Mouse (Mus musculus): ENCODE data around the gene Zfp276.
"Not testable (repeated sequence)": the region's sequence is repeated elsewhere in the genome, so short reads cannot be mapped to it uniquely, and the experiment has no call there.

Gene Zfp276

DNA sequence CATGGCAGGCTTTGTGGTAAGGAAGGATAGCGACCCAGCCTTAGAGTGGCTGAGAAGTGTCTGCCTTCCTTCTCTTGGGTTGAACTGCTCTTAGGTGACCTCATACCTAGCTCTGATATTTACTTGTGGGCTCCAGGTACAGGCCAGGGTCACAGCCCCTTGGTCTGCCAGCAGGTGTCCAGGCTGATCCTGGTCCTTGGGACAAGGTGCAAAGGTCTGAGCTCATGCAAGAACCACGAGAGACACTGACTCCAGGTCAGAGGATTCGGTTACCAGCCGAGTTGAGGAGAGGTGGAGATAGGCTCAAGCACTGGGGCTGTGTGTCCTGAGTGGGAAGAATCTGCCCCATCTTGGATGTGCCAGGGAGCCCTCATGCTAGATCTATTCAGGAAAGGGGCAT is 9.6 kb upstream of the Zfp276 start:
- no peak for DNase-seq (ENCODE audit: low spot score)

DNA sequence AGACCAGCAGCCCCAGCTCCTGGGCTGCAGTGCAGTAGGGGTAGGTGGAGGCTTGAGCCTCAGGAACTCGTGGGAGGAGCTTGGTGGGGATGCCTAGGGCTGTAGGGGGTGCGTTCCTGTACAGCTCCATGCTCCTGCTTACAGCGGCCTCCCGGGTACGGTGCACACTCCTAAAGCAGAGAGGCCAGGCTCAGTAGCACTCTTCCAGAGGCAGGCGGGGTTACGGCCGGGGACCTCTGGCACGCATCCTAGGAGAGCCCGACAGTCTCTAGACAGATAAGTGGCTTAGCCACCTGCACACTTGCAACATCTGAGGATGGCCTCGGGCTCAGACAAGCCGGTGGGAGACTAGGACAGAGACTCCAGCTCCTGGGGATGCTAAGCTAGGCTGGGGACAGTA is 8.5 kb upstream of the Zfp276 start:
- no peak for DNase-seq (ENCODE audit: low spot score)

DNA sequence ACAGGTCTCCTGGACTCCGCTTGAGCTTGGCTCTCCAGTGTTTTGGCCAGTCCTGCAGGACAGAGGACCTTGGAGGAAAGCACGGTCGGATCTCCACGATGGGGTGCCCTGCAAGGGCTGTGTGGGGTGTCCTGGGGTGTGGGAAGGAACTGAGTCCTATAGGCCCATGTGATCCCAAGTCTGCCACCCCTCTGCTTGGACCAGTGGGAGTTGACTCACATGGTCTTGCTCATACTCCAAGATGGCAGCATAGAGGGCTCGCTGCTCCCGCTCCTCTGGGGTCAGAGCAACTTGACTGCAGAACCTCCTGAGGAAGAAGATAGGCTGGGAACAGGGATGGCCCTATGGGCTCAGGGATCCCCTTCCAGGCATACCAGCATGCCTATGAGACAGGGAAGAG is 6.2 kb upstream of the Zfp276 start:
- DNase-seq (ENCODE audit: low spot score) = no peak

DNA sequence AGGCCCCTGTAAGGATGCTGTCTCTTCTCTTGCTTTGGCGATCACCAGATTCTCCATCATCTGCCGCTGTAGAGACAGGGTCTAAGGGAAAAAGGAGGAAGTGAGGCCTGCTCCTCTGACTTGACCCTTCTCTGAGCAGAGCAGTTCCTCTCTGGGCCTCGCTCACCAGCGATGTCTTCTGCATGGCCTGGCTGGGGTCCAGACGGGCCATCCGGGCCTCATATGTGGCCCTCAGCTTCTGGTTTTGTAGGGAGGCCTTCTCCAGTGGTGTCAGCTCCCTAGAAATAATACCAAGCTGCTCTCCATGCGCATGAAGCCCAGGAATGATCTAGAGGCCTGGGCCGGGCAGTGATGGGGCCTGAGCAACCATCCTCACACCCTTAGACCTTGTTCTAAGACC is 5.4 kb upstream of the Zfp276 start:
- no peak for DNase-seq (ENCODE audit: low spot score)

DNA sequence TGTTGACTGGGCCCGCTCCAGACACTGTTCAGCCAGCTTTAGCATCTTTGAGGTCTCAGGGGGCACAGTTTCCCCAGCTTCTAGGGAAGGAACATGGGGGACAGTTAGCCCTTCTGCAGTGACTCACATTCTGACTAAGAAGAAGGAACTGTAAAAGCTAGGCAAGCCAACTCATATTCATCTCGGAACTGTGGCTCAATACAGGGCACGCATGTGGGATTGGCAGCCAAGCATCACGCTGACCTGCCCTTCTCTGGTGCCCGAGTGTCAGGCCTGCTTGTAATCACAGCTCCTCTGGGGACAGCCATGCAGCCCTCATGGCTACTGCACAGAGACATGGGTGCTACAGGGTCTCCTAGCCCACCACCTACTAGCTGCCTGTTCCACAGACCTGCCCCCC is 3.1 kb upstream of the Zfp276 start:
- DNase-seq (ENCODE audit: low spot score) = no peak

DNA sequence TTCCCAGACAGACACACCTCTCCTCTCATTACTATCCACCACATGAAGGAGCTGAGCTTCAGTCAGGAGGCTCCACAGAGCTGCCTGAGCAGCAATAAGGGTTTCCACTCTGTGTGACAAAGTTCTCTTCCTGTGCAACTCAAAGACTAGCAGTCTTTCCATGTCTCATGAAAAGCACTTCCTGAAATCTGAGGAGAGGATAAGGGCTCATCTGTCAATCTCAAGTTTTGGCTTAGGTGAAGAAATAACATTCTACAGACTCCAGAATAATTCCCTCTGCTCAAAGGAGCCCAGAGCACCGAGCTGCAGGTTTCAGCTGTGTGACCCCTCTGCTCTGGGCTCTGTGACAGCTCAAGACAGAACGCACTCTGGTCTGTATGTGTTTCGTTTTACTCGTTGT is 1.1 kb upstream of the Zfp276 start:
- no peak for DNase-seq (ENCODE audit: low spot score)

DNA sequence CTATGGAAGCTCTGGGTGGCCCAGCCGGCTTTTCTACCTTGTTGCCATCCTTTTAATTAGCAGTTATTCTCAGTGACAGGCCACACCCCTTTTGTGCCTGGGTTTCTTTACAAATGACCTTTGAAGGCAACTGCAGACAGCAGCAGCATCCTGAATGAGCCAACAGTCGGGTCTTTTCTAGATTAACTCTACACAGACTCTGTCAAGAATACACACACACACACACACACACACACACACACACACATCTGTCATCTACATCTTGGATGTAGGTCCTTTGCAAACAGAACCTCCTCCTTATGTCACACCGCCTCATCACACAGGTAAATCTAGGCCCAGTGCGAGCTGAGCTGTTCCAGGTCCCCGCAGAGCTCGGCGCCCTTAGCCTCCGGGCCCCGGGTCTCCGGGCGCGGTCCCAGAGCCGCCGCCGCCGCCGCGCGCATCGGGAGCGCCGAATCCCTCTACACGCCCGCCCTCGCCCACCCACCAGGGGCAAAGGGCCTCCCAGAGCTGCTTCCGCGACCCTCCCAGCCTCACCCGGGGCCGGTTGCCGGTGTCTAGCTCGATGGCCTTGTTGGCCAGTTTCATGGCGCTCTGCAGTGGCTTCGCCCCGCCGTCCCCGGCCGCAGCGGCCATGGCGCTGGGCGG is 420 bp upstream of the Zfp276 start:
- DNase-seq (ENCODE audit: low spot score) = no peak

DNA sequence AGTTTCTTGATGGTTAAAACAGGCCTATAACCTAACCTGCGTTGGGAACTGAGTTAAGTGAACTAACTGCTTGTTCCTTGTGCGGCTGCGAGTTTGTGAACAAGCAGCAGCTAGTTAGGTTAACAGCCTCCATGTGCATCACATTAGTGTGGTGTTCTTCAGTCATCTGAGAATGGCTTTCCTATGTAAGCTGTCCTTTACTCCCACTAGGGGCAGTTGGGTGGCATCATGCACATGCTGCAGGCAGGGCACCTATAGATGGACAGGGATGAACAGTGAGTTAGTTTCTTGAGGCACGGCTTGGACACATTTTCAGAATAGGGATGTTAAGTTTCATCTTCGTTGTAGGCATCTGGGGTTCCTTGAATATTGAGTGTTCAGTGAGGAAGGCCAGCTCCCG is 1.2 kb downstream of the Zfp276 start:
- DNase-seq (ENCODE audit: low spot score) = no peak

DNA sequence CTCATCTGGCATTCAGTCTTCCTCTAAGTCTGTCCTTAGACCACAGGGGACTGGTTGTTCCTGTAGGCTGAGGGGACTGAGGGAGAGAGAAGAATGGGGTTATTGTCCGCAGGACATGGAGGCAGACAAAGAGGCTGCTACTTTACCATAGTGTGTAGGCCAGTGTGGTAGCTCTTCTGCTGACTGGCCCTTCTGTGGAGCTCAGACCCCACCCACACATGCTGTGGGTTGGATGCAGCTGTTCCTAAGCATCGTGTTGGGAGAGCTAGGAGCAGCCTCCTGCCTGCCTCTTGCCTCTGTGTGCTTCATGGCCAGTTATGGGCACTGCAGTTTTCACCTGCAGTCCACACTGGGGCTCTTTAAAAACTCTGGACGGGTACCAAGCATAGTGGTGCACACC is 3.1 kb downstream of the Zfp276 start:
- no peak for DNase-seq (ENCODE audit: low spot score)

DNA sequence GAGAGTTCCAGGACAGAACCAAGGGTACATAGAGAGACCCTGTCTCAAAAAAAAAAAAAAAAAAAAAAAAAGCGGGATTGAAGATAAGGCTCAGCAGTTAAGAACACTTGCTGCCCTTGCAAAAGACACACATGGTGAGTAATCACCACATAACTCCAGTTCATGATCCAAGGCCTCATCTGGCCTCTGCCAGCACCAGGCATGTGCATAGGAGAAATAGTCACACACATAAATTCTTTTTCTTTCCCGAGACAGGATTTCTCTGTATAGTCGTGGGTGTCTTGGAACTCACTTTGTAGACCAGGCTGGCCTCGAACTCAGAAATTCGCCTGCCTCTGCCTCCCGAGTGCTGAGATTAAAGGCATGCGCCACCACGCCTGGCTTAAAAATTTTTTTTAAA is 3.6 kb downstream of the Zfp276 start:
- DNase-seq (ENCODE audit: low spot score) = not testable (repeated sequence)

DNA sequence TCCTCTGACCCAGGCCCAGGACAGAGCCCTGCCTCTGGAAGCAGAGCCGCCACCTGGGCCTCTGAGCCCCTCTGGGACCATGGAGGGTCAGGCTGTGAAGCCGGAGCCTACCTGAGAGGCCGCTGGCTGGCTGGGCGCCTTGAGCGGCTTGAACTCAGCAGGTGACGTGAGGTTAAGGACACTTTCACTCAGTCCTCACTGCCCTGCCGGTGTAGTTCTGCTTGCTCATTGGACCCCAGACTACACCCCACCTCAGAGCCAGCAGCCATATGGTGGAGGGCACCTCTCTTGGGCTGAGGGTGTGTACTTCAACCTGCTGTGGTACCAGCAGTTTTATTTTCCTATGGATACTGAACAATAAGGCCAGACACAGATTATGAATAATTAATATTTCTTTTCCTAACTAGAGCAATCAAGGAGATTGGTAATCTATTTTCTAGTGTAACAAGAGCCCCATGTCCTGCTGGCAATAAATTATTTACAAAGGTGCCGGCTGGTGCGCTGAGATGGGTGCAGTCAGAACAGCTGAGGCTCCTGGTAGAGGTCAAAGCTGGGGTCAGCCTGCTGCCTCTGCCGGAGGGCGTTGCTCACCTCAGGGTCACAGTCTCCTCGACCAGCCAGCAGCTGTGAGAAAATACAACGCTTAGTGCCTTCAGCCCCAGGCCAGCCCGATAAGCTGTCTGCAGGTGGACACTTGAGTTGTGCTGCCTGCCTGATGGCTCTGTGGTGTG is 14.1 kb downstream of the Zfp276 start:
- DNase-seq (ENCODE audit: low spot score) = no peak

DNA sequence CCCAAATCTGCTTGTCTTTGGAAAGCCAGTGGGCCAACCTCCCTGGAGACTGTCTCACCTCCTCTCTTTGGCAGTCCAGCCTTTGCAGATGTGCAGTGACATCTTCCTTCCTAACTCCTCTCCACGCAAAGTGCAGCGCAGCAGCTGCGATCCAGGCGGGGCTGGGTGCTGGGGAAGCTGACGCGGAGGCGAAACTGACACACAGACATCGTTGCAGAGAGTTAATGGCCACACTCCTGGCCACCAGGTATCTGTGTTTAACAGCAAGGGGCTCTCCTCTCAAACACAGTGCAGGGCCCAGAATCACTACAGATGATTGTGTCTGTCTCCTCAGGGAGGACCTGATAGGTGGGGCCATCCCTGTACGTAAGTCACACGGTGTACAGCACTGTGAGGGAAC is 17.2 kb downstream of the Zfp276 start:
- no peak for DNase-seq (ENCODE audit: low spot score)

DNA sequence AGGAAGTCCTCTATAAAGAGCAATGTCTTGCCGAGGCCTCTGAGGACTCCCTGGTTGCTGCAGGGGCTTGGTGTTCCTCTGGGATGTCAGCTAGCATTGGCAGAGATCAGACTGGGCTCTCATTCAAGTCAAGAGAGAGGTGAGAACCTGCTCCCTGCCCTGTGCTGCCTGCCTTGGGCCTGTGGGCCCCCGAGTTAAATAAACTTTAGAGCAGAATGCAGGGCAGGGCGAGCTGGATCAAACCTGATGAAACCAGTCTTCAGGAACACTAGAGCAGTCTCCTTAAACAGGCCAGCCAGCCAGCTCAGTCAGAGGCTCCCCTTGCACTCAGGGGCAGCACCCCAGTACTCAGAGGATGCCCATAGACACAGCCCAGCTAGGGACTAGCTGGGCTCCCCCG is 17.9 kb downstream of the Zfp276 start:
- no peak for DNase-seq (ENCODE audit: low spot score)

DNA sequence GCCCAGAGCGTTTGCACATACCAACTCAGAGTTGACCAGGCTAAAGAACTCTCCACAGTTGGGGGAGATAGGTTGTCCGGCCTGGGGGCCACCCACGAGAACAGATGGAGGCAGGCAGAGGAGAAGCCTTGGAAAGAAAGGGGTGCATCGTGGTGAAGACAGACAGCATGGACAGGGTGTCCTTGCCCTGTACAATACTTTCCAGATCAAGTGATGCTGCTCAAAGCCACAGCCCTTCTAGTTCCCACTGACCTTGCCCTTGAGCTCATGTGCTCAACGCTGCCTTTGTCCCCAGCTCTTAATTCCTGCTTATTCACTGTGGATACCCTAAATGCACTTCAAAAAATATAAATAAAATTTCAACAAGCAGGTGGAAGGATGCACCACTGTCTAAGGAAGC is 20.5 kb downstream of the Zfp276 start:
- no peak for DNase-seq (ENCODE audit: low spot score)

DNA sequence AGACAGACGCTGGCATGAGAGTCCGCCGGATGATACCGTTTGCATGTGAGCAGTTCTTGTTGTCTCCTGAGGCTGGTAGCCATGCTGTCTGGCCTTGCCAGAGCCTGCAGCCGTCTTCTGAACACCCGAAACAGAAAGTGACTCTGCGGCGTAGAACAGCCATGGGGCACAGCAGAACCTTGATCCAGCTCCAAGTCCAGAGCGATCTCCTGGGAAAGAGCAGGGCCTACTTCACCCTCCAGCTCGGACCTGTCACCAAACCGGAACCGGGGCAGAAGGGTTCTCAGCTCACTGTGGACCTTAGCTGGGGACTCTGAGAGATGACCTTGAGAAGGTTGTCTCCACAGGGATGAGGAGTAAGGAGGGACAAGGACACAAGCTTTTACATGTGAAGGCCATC is 21.1 kb downstream of the Zfp276 start:
- no peak for DNase-seq (ENCODE audit: low spot score)

DNA sequence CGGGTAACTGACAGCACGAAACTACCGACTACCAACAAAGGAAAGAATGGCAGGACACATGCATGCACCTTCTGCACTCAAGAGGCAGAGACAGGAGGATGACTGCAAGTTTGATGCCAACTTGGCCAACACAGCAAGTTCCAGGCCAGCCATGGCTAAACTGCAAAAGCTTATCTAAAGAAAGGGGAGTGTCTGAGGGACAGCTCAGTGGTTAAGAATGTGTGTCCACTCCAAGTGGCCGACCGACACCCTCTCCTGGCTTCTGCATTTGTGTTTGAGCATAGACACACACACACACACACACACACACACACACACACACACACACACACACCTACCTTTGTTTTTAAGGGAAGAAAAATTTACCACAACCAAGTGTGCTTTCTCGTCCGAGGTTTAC is 24.4 kb downstream of the Zfp276 start:
- DNase-seq (ENCODE audit: low spot score) = no peak

DNA sequence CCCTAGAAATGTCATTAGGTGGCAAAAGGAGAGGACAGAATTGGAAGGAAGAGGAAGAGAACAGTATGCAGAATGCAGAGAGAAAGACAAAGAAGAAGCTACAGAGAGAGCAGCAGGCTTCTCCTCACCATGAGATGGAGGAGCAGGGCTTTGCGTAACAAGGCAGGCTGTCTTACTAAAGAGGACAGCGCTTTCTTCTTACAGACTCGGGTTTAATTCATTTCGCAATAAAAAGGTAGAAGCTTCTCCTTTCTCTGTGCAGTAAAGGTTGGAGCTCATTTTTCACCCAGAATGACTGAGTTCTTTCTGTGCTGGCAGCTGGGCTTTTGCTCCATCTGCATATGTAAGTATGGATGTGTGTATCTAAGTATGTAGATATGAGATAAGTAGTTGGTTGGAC is 25.8 kb downstream of the Zfp276 start:
- DNase-seq (ENCODE audit: low spot score) = no peak

DNA sequence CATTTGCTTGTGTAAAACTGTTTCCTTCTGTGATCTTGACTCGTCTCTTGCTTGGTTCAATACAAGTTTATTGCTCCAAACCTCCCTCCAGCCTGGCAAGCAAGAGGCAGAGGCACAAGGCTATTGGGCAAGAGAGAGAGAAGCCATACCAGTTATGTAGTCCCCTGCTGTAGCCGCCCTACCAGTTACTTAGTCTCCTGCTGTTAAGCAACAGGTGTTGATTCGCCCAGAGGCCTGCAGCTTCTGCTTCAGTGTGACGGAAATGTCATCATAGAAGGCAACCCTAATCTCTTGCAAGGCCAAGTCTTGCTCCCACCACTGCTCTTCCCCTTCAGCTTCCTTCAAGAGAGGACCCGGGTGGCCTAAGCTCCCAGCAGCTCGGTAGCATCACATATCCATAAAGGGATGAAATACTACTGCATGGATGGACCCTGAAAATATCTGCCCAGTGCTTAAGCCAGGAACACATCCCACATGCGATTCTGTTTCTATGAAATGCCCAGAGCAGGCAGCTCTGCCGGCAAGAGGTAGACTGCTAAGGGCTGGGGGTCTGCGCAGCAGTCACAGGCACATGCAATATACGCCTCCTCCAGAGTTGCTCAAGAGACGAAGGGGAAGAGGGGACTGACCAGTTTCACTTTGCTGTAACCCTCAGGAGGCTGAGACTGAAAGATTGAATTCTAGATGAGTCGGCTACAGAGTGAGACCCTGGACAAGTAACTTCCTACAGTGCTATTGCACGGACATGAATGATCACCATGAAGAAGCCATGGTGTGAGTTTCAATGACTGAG is 26.5 kb downstream of the Zfp276 start:
- DNase-seq (ENCODE audit: low spot score) = no peak

DNA sequence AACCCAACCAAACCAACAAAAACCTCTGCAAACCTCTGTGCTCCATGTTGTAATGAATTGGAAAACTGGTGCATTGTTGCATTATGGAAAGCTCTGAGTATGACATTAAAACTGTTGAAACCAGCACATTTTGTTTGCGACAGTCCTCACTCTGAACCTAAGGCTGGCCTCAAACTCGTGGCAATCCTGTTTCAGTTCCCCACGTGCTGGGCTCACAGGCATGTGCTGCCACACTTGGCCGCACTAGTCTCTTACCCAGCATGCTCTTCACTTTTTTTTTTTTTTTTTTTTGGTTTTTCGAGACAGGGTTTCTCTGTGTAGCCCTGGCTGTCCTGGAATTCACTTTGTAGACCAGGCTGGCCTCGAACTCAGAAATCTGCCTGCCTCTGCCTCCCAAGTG is 29.0 kb downstream of the Zfp276 start:
- not testable (repeated sequence) for DNase-seq (ENCODE audit: low spot score)

DNA sequence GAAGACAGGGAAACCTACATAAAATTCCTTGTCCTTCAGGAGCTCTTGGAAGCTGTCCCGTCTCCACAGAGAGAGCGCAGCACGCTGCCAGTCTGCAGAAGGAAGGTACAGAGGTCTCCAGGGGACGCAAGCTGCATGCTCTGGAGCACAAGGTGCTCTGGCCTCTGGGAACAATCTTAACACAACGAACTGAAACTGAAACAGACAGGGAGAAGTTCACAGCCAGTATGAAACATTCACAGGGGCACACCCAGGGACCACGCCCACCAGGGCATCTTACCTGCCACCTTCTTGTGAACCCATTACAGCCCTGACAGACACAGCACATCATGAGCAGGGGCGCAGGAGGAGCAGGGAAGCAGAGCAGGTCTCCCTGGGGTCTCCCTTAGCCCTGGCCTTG is 30.0 kb downstream of the Zfp276 start:
- DNase-seq (ENCODE audit: low spot score) = no peak

DNA sequence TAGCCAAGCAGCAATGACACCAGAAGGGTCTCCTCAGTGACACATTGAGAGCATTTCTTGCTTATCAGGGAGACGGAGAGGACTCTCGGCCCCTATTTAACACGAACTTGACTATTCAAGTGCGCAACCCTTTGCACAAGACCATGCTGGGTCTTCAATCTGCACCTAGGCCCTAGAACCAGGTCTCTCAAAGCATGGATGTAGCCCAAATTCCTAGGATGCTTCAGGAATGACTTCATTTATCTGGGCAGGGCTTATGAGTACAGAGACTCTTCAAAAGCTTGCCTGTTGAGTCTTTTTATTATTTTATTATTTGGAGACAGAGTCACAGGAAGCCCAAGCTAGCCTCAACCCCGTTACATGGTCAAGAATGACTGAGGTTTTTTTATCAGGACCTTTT is 30.5 kb downstream of the Zfp276 start:
- DNase-seq (ENCODE audit: low spot score) = no peak

DNA sequence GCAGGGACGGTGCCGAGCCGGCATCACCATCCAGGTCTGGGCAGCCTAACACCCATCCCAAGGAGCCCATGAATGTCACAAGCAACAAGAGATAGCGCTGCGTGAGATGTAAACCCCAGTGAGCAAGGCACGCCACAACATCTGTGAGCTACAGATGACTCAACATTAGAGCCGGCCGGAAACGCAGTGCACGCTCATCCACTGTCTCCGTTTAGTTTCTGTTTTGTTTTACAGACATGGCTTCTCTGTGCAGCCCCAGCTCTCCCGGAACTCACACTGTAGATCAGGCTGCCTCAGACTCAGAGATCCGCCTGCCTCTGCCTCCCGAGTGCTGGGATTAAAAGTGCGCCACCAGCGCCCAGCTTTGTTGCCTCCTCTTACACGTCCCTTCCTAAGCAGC is 33.4 kb downstream of the Zfp276 start:
- DNase-seq (ENCODE audit: low spot score) = no peak

DNA sequence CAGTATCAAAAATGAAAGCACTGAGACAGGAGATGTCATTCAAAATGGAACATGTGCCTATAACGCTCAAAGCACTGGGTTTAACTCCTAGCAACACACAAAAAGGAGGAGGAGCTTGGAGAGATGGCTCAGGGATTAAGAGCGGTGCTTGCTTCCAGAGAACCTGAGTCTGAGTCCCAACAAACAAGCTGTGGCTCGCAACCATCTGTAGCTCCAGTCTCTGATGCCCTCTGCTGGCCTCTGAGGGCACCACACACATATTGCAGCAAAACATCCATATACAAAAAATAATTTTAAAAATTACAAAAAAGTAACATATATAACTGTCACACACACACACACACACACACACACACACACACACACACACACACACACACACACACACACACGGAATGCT is 36.2 kb downstream of the Zfp276 start:
- no peak for DNase-seq (ENCODE audit: low spot score)

All from spleen, adult 12 weeks (tissue).